Mouse (Mus musculus) heart, embryonic 12.5 days (tissue): ENCODE results near the gene Tmem33. TPM values are rescaled to one million over a fixed set of nuclear protein-coding genes. Genes with fewer than 3 reads are reported as not detected.

Experiments
- ATAC-seq: fragments of 200-750 bp; cut with Nextera tagmentation; 2 replicates; pipeline ENCODE4 v1.8.0; 2017; ENCODE audit warnings: moderate TSS enrichment, moderate library complexity; ENCODE audit not compliant: insufficient number of reproducible peaks, low FRiP score
- H3K27ac ChIP-seq: fragments of 300-500 bp; sonication (generic); 2 replicates; pipeline ENCODE4 v1.5.1; 2016; ENCODE audit warnings: mild to moderate bottlenecking, moderate library complexity; ENCODE audit not compliant: poor library complexity, severe bottlenecking
- H3K27me3 ChIP-seq: fragments of 300-500 bp; sonication (generic); replicated peaks from 2 replicates; pipeline ENCODE4 v1.6.1; 2016; ENCODE audit warnings: mild to moderate bottlenecking, moderate library complexity
- H3K36me3 ChIP-seq: fragments of 300-500 bp; sonication (generic); 2 replicates; pipeline ENCODE4 v1.6.1; 2016; ENCODE audit warnings: mild to moderate bottlenecking, moderate library complexity
- H3K4me1 ChIP-seq: fragments of 300-500 bp; sonication (generic); replicated peaks from 2 replicates; pipeline ENCODE4 v1.6.1; 2016; ENCODE audit warnings: mild to moderate bottlenecking
- H3K4me2 ChIP-seq: fragments of 300-500 bp; sonication (generic); 2 replicates; pipeline ENCODE4 v1.6.1; 2016; ENCODE audit warnings: mild to moderate bottlenecking, moderate library complexity
- H3K4me3 ChIP-seq: fragments of 300-500 bp; sonication (generic); 2 replicates; pipeline ENCODE4 v1.5.1; 2016; ENCODE audit warnings: mild to moderate bottlenecking
- H3K9ac ChIP-seq: fragments of 300-500 bp; sonication (generic); 2 replicates; pipeline ENCODE4 v1.6.1; 2016; ENCODE audit warnings: mild to moderate bottlenecking, moderate library complexity
- H3K9me3 ChIP-seq: fragments of 300-500 bp; sonication (generic); replicated peaks from 2 replicates; pipeline ENCODE4 v1.6.1; 2016; ENCODE audit warnings: mild to moderate bottlenecking, moderate library complexity
- WGBS: fragments of 180-500 bp; shearing (Covaris S2); methylation state at CpG from one replicate; pipeline ENCODE4 v1.1.7; 2016; 5-methylcytosine and 5-hydroxymethylcytosine counted together
- polyA plus RNA-seq: library from polyadenylated mRNA; unstranded; fragments of >200 nt; fragmentation: Nextera tagmentation; extraction: Ambion mirVana; gene quantifications from 2 replicates; pipeline ENCODE4 v1.2.1, GENCODE M21; 2016

Tmem33 gene
- polyA plus RNA-seq, 1 experiment from 2014 or later: 60.9 TPM

DNA sequence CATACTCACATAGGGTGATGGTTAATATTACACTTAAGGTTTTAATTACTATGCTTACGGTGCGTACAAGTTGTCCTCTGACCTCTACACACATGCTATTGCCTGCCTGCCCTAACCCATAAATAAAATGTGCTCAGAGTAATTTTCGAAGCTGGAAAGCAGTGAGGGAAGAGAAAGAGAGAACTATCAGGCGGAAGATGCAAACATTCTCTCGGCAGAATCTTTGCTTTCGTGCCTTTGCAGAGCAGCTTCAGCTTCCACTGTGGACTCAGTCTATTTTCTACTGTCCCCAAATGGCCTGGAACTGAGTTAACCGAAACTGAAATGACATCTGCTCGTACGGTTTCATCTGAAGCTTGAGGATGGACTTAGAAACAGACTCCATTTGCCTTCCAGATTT lies 1.9 kb upstream of the Tmem33 start:
- no peaks in the 10 kb centered on the region for H3K9me3 ChIP-seq
- H3K9ac ChIP-seq: no peak overlapping the region
- 84% methylated on average over 9 of the region's 9 CpGs for WGBS
- peaks cover 8% of the 10 kb centered on the region; the same call in 1 of the 2 replicates for H3K36me3 ChIP-seq
- H3K27ac ChIP-seq: no peak overlapping the region
- peaks cover 13% of the 10 kb centered on the region for H3K4me1 ChIP-seq
- no peaks in the 10 kb centered on the region for H3K27me3 ChIP-seq
- no peak for ATAC-seq
- no peak overlapping the region for H3K4me3 ChIP-seq
- H3K4me2 ChIP-seq: no peak overlapping the region

DNA sequence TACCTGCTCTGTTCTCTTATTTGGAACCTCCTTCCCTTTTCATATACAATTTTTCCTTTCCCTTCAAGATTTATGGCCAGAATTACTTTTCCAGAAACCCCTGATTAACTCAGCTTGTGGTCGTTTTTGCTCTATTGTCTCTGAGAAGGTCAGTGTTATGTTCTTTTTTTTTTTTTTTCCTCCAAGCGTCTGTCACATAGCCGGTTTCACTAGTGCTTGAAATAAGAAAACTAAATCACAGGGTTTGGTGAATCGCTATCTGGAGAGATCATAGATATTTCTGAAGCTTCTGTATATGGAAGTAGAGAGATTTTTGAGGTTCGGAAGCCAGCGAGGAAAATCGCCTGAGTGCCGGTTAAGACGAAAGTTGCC lies 220 bp upstream of the Tmem33 start:
- Histone ChIP-seq H3K4me3 (peak overlapping the region; percentile 98), H3K27ac (no peak overlapping the region)
- whole genome bisulfite sequencing: under 1% methylated on average over 9 of the region's 9 CpGs

DNA sequence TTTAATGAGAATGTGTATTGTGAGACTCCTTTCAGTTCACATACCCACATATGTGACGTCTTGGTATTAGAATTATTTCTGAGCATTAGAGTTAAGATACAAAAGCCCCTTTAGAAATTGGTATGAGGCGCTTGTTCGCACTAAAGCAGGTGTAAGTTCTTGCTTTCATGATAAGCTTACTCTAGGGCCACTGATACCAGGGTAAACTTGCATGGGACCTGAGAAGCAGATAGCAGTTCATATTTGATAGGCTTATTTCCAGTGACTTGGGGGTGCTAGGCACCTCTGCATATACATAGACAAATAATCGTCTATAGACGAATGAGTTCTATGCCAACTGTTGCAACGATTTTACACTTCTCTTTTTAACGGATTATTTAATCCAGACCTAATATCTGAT lies 2.6 kb downstream of the Tmem33 start:
- Histone ChIP-seq H3K4me2 (no peak overlapping the region), H3K9ac (no peak overlapping the region), H3K27me3 (no peaks in the 10 kb centered on the region), H3K4me3 (no peak overlapping the region), H3K27ac (no peak overlapping the region), H3K9me3 (no peaks in the 10 kb centered on the region), H3K36me3 (peaks cover 45% of the 10 kb centered on the region), H3K4me1 (peaks cover 13% of the 10 kb centered on the region)
- no peak for ATAC-seq
- 90% methylated on average over 7 of the region's 7 CpGs for WGBS

More for the DNA sequence above, 220 bp upstream of the Tmem33 start:
- Histone ChIP-seq H3K4me2 (peak overlapping the region; percentile 76), H3K9ac (peak overlapping the region; percentile 60), H3K36me3 (peaks cover 21% of the 10 kb centered on the region), H3K27me3 (no peaks in the 10 kb centered on the region), H3K4me1 (peaks cover 13% of the 10 kb centered on the region), H3K9me3 (no peaks in the 10 kb centered on the region)
- 0 out of 2 replicates have a peak, but pooled peaks have one; percentile 1 for ATAC-seq

DNA sequence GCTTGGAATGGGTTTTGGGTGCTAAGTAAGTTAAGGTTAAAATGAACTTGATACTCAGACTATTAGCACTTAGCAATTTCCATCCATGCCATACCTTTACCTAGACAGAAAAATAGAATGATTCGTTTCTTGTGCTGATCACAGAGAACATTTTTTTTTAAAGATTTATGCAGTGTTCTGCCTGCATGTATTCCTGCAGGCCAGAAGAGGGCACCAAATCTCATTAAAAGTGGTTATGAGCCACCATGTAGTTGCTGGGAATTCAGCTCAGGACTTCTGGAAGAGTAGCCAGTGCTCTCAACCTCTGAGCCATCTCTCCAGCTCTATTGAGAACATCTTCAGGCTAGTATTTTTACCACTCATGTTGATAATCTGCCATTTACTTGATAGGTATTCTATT lies 5.7 kb downstream of the Tmem33 start:
- Histone ChIP-seq H3K4me2 (no peak overlapping the region), H3K4me1 (peaks cover 6% of the 10 kb centered on the region; the same call in 1 of the 2 replicates), H3K9me3 (no peaks in the 10 kb centered on the region), H3K9ac (no peak overlapping the region), H3K27ac (no peak overlapping the region), H3K4me3 (no peak overlapping the region), H3K27me3 (no peaks in the 10 kb centered on the region), H3K36me3 (peaks cover 60% of the 10 kb centered on the region)
- ATAC-seq: no peak
- 93% methylated on average over 1 of the region's 1 CpGs for WGBS

DNA sequence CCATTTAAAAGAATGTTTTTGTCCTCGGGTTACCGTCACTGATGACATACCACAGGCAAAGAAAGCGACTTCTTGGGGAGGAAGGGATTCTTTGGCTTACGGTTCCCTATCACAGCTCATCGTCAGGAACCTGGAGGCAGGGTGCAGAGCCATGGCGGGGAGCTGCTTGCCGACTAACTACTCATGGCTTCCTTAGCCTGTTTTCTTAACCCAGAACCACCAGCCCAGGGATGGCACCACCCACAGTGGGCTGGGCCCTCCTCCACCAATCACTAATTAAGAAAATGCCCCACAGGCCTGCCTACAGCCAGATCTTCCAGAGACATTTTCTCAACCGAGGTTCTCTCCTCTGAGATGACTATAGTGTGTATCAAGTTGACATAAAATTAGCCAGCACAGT lies 8.9 kb downstream of the Tmem33 start:
- Histone ChIP-seq H3K9me3 (no peaks in the 10 kb centered on the region), H3K4me2 (no peak overlapping the region), H3K27me3 (no peaks in the 10 kb centered on the region), H3K4me1 (no peaks in the 10 kb centered on the region), H3K27ac (no peak overlapping the region), H3K9ac (no peak overlapping the region), H3K4me3 (no peak overlapping the region), H3K36me3 (peaks cover 46% of the 10 kb centered on the region)
- ATAC-seq: no peak
- WGBS: 90% methylated on average over 8 of the region's 8 CpGs

DNA sequence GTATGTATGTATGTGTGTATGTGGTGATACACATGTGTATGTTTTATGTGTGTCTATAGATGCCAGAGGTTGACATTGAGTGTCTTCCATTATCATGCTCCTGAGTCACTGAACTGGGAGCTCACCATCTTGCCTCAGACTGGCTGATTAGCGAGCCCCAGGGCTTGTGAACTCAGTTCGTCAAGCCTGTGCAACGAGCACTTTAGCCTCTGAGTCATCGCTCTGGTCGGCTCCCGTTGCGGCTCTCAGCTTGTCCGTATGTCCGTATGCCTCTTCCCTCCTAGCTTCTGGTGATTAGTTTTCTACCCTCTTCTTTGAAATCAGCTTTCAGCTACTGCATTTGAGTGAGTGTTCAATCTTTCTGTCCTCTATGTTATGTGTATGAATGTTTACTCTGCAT lies 19.0 kb downstream of the Tmem33 start:
- no peak for ATAC-seq
- WGBS: 88% methylated on average over 9 of the region's 9 CpGs
- Histone ChIP-seq H3K4me2 (no peak overlapping the region), H3K27ac (no peak overlapping the region), H3K9me3 (no peaks in the 10 kb centered on the region), H3K4me3 (no peak overlapping the region), H3K27me3 (no peaks in the 10 kb centered on the region), H3K4me1 (no peaks in the 10 kb centered on the region), H3K9ac (no peak overlapping the region), H3K36me3 (peaks cover 30% of the 10 kb centered on the region)

DNA sequence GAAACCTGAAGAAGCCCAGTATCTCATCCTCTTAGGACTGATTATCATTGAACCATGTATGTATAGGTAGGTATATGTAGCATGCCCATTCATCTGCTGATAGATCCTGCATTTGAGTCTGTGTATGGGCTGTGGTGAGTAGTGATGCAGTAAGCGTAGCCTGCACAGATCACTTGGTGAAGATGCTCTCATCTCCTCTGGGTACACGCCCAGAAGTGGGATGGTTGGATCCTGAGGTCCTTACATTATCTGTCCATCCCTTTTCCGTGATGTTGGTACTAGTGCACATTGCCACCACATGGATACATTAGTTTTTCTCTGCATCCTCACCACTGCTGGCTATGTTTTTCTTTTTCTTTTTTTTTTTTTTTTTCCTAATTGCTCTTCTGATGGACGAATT lies 19.5 kb downstream of the Tmem33 start:
- H3K36me3 ChIP-seq: peaks cover 35% of the 10 kb centered on the region
- H3K4me3 ChIP-seq: no peak overlapping the region
- no peaks in the 10 kb centered on the region for H3K9me3 ChIP-seq
- no peak for ATAC-seq
- H3K9ac ChIP-seq: no peak overlapping the region
- 85% methylated on average over 4 of the region's 4 CpGs for WGBS
- H3K27me3 ChIP-seq: no peaks in the 10 kb centered on the region
- no peak overlapping the region for H3K4me2 ChIP-seq
- no peak overlapping the region for H3K27ac ChIP-seq
- no peaks in the 10 kb centered on the region for H3K4me1 ChIP-seq

DNA sequence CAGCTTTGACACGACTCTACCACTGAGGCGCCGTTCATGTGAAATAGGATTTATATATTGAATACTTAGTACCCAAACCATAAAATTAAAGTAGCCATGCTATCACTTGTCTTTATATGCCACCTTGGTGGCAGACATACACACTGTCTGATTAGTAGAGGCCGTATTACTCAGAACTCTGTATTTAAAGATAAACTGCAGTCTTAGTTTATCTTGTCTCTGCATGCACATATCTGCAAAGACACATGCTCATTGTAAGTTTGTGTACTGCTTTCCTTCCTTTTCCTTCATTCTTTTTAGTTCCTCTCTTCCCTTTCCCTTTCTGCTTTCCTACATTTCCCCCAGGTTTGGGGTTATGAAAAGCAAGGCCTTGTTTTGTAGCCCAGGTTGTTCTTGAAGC lies 20.0 kb downstream of the Tmem33 start:
- no peak for ATAC-seq
- no peaks in the 10 kb centered on the region for H3K4me1 ChIP-seq
- H3K9me3 ChIP-seq: no peaks in the 10 kb centered on the region
- no peak overlapping the region for H3K4me3 ChIP-seq
- 88% methylated on average over 4 of the region's 4 CpGs for WGBS
- no peak overlapping the region; the same call in 1 of the 2 replicates for H3K27ac ChIP-seq
- no peak overlapping the region for H3K4me2 ChIP-seq
- H3K9ac ChIP-seq: no peak overlapping the region
- H3K36me3 ChIP-seq: peaks cover 39% of the 10 kb centered on the region
- no peaks in the 10 kb centered on the region for H3K27me3 ChIP-seq

DNA sequence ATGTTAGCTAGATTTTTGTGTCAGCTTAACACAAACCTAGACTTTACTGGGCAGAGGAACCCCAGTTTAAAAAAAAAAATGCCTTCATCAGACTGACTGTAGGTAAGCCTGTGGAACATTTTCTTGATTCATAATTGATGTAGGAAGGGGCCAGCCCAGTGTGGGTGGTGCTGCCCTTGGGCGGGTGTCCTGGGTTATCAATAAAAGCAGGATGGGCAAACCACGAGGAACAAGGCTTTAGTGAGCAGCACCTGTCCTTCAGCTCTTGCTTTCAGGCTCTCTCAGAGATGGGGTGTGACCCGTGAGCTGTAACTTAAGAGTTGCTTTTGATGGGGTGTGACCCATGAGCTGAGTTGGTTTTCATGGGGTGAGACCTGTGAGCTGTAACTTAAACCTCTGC lies 34.7 kb downstream of the Tmem33 start:
- no peak overlapping the region for H3K4me3 ChIP-seq

DNA sequence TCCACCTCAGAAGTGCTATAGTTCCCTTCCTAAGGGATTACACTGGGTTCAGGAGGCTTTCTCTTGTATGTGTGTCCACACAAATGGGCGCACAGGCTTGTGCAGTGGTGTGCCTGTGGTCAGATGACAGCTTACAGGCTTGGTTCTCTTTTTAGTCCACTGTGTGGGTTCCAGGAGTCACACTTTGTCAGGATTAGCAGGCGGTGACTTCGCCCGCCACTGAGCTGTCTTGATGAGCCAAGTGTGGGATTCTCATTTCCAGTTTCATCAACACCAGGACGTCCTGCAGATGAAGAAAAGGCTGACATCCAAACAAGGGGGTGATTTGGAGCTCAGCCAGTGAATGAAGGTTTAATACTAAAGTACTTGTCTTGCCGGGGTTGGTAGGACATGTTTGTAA lies 35.3 kb downstream of the Tmem33 start:
- H3K4me3 ChIP-seq: no peak overlapping the region
- no peak overlapping the region for H3K27ac ChIP-seq
- no peaks in the 10 kb centered on the region for H3K4me1 ChIP-seq
- no peak overlapping the region for H3K9ac ChIP-seq
- H3K36me3 ChIP-seq: peaks cover 27% of the 10 kb centered on the region
- H3K4me2 ChIP-seq: no peak overlapping the region
- no peaks in the 10 kb centered on the region for H3K27me3 ChIP-seq
- H3K9me3 ChIP-seq: no peaks in the 10 kb centered on the region
- no peak for ATAC-seq
- 79% methylated on average over 6 of the region's 6 CpGs for whole genome bisulfite sequencing

More for the DNA sequence above, 34.7 kb downstream of the Tmem33 start:
- Histone ChIP-seq H3K4me2 (no peak overlapping the region), H3K9me3 (no peaks in the 10 kb centered on the region), H3K9ac (no peak overlapping the region), H3K36me3 (peaks cover 29% of the 10 kb centered on the region), H3K27ac (no peak overlapping the region), H3K27me3 (no peaks in the 10 kb centered on the region), H3K4me1 (no peaks in the 10 kb centered on the region)
- no peak for ATAC-seq
- WGBS: 75% methylated on average over 3 of the region's 3 CpGs

DNA sequence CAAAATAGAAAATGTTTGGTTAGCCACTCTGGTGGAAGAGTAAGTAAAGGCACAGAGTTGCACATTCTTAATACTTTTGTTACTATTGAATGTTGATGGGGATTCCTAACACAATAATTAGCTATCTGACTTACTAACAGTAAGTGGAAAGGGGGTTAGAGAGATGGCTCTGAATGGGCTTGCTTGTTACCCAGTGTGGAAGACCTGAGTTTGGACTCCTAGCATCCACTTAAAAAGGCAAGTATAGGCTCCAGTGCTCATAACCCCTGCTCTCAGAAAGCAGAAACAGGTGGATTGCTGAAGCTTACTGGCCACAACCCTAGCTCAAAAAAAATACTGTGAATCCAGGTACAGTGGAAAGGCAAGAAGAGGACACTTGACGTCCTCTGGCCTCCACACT lies 35.8 kb downstream of the Tmem33 start:
- Histone ChIP-seq H3K27me3 (no peaks in the 10 kb centered on the region), H3K9ac (no peak overlapping the region), H3K27ac (no peak overlapping the region), H3K4me3 (no peak overlapping the region), H3K4me1 (no peaks in the 10 kb centered on the region), H3K4me2 (no peak overlapping the region), H3K9me3 (no peaks in the 10 kb centered on the region), H3K36me3 (peaks cover 27% of the 10 kb centered on the region)
- ATAC-seq: no peak
- WGBS: 83% methylated on average over 1 of the region's 1 CpGs

DNA sequence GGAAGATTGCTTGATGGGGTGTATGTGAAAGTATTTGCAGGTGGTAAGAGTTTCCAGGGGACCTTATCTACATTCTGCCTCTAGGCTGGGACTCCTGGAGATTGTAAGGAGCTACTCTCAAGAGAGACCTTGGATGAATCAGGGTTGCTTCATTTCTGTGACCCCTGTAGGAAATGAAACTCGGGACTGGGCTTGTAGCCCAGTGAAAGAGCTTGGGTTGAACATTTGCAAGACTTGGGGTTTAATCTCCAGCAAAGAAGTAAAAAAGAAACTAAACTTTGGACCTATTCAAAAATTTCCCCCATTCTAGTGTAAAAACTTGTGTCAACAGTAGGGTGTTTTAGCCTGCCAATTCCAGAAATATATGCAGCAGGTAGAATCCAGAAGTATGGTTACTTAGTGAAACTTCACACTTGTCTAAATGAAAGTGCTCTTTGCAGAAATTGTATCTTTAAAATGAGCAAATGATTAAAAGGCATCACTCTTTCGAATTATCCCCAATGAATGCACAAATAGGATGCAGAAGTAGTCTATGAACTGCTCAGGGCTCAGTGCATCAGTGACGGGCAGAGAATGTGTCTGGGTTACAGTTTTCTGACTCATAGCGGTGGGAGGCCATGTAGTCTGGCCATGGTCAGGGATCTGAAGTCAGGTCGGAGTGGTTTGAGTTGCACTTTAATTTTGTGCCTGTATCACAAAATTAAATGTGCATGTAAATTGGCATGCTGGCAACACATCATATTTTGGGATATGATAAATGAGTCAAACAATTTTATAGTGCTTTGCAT lies 36.9 kb downstream of the Tmem33 start:
- ATAC-seq: no peak
- Histone ChIP-seq H3K9me3 (no peaks in the 10 kb centered on the region), H3K4me1 (no peaks in the 10 kb centered on the region), H3K4me3 (no peak overlapping the region), H3K27me3 (no peaks in the 10 kb centered on the region), H3K27ac (no peak overlapping the region), H3K9ac (no peak overlapping the region), H3K4me2 (no peak overlapping the region), H3K36me3 (peaks cover 22% of the 10 kb centered on the region; the same call in 1 of the 2 replicates)
- WGBS: 85% methylated on average over 5 of the region's 5 CpGs
